ENCODE assay signal across 37 mouse cellular contexts in genomic region chr5:110503361-110503760, GRCm38 (mm10). TPM values are rescaled to one million over a fixed set of nuclear protein-coding genes. Genes with fewer than 3 reads are reported as not detected.
"Had no signal": no experiment of that assay in that cellular context is flagged by ENCODE, and none has a peak within 500 bp of the region (broad histone marks: within the 10 kb centered on the region; RNA-seq: fewer than 3 reads in every experiment).

No protein-coding gene starts in this region.

- ATAC-seq: hindbrain, embryonic 16.5 days; hindbrain, postnatal 0 days; inflammation-experienced regulatory T-cells, adult 6 months; intestine, embryonic 15.5 days; intestine, embryonic 16.5 days; intestine, postnatal 0 days had no signal

- H3K4me3 ChIP-seq: heart, embryonic 10.5 days; heart, embryonic 12.5 days; heart, embryonic 13.5 days; heart, embryonic 15.5 days; hindbrain, embryonic 10.5 days; hindbrain, embryonic 12.5 days; hindbrain, embryonic 13.5 days; hindbrain, embryonic 15.5 days; intestine, embryonic 15.5 days; kidney, embryonic 15.5 days; layer of hippocampus, adult 2 months had no signal

- H3K36me3 ChIP-seq: heart, embryonic 10.5 days; heart, embryonic 12.5 days; heart, embryonic 13.5 days; heart, embryonic 15.5 days; hindbrain, embryonic 10.5 days; hindbrain, embryonic 12.5 days; hindbrain, embryonic 13.5 days; hindbrain, embryonic 15.5 days; intestine, embryonic 15.5 days; kidney, embryonic 15.5 days had no signal

- H3K9me3 ChIP-seq: heart, embryonic 10.5 days; heart, embryonic 12.5 days; heart, embryonic 13.5 days; heart, embryonic 15.5 days; hindbrain, embryonic 10.5 days; hindbrain, embryonic 12.5 days; hindbrain, embryonic 13.5 days; hindbrain, embryonic 15.5 days; intestine, embryonic 15.5 days; kidney, embryonic 15.5 days had no signal

- H3K4me1 ChIP-seq: intestine, embryonic 15.5 days had no signal

- H3K27me3 ChIP-seq: hindbrain, embryonic 12.5 days; hindbrain, embryonic 15.5 days; intestine, embryonic 15.5 days; kidney, embryonic 15.5 days had no signal

- H3K4me2 ChIP-seq: heart, embryonic 11.5 days; heart, embryonic 12.5 days; heart, embryonic 13.5 days; heart, embryonic 15.5 days; hindbrain, embryonic 12.5 days; hindbrain, embryonic 13.5 days; hindbrain, embryonic 14.5 days; hindbrain, embryonic 15.5 days; intestine, embryonic 15.5 days; kidney, embryonic 15.5 days had no signal

- H3K27ac ChIP-seq: heart, embryonic 10.5 days; heart, embryonic 13.5 days; heart, embryonic 15.5 days; hindbrain, embryonic 10.5 days; hindbrain, embryonic 12.5 days; hindbrain, embryonic 13.5 days; hindbrain, embryonic 14.5 days; hindbrain, embryonic 15.5 days; hindbrain, postnatal 0 days; intestine, embryonic 15.5 days; kidney, embryonic 15.5 days; kidney, postnatal 0 days; layer of hippocampus, adult 2 months had no signal

- H3K9ac ChIP-seq: heart, embryonic 12.5 days; heart, embryonic 13.5 days; heart, embryonic 15.5 days; hindbrain, embryonic 12.5 days; hindbrain, embryonic 13.5 days; hindbrain, embryonic 14.5 days; hindbrain, embryonic 15.5 days; intestine, embryonic 15.5 days; kidney, embryonic 15.5 days had no signal

- DNase-seq: heart, postnatal 10 days; heart, postnatal 14 days; heart, postnatal 36 days; heart, postnatal 4 days; kidney, adult 11 months; kidney, adult 18-20 months; kidney, adult 2 months; kidney, adult 8-10 months; kidney, adult 9 months; kidney, postnatal 10 days; kidney, postnatal 14 days; kidney, postnatal 25 days; kidney, postnatal 36 days; kidney, postnatal 4 days; layer of hippocampus, adult 9-11 months; layer of hippocampus, postnatal 36 days had no signal

RNA-seq across cellular contexts. Expression of gene Galnt9, which starts 40.8 kb away (rescaled TPM):
- polyA plus RNA-seq: heart, embryonic 10.5 days; heart, embryonic 11.5 days; heart, embryonic 12.5 days; heart, embryonic 13.5 days; heart, postnatal 0 days; kidney, embryonic 14.5 days had no signal
